Comparison of ENCODE assay signal across 8 mouse cellular contexts in the genomic region with DNA sequence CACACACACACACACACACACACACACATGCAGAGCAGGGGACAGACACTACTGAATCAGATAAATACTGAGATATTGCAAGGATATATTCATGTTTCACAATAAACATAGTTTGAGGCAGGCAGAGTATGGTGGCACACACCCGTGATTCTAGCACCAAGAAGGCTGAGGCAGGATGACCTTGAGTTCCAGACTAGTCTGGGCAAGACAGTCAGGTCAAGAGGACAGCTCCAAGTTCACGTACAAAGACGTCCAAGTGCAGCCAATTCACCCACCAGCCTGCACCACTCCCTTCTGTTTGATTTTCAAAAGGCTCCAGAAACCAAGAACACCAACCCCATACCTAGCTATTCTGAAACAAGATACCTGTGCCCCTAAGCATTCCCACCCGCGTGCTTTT. TPM values are rescaled to one million over a fixed set of nuclear protein-coding genes. Genes with fewer than 3 reads are reported as not detected.
DNase-seq lines count a peak whose midpoint lies in the region; ATAC-seq and TF ChIP-seq lines count a peak whose summit lies in the region.

No protein-coding gene starts in this region.

- H3K4me3 ChIP-seq in liver, adult 2 months (ENCODE audit: insufficient read depth, low read depth, low read length) = peak overlapping the region; percentile 87
- H3K4me3 ChIP-seq in embryonic facial prominence, embryonic 13.5 days = no peak overlapping the region
- no peak overlapping the region for H3K4me3 ChIP-seq in intestine, embryonic 15.5 days (replicated peaks)
- 0 out of 2 replicates have a peak overlapping the region, but pooled peaks have one; percentile 57 for H3K4me3 ChIP-seq in neural tube, embryonic 12.5 days

- peaks cover 49% of the 10 kb centered on the region for H3K79me2 ChIP-seq in liver, adult 2 months (ENCODE audit: control insufficient read depth, insufficient read depth, low read length)

- H3K9me3 ChIP-seq in embryonic facial prominence, embryonic 13.5 days = no peaks in the 10 kb centered on the region
- no peaks in the 10 kb centered on the region for H3K9me3 ChIP-seq in intestine, embryonic 15.5 days
- H3K9me3 ChIP-seq in neural tube, embryonic 12.5 days = no peaks in the 10 kb centered on the region

- H3K27me3 ChIP-seq in liver, adult 2 months (ENCODE audit: control insufficient read depth, insufficient read depth, low read length) = no peaks in the 10 kb centered on the region
- H3K27me3 ChIP-seq in embryonic facial prominence, embryonic 13.5 days = no peaks in the 10 kb centered on the region
- no peaks in the 10 kb centered on the region for H3K27me3 ChIP-seq in intestine, embryonic 15.5 days (replicated peaks)
- H3K27me3 ChIP-seq in neural tube, embryonic 12.5 days (replicated peaks) = no peaks in the 10 kb centered on the region

- peaks cover 18% of the 10 kb centered on the region for H3K4me1 ChIP-seq in liver, adult 2 months (ENCODE audit: control insufficient read depth, insufficient read depth, low read length)
- peaks cover 68% of the 10 kb centered on the region for H3K4me1 ChIP-seq in embryonic facial prominence, embryonic 13.5 days
- peaks cover 40% of the 10 kb centered on the region for H3K4me1 ChIP-seq in intestine, embryonic 15.5 days (replicated peaks)
- H3K4me1 ChIP-seq in neural tube, embryonic 12.5 days = peaks cover 28% of the 10 kb centered on the region

- peak overlapping the region; percentile 93 for H3K9ac ChIP-seq in liver, adult 2 months (ENCODE audit: low read depth, low read length)
- no peak overlapping the region for H3K9ac ChIP-seq in embryonic facial prominence, embryonic 13.5 days
- H3K9ac ChIP-seq in intestine, embryonic 15.5 days = no peak overlapping the region
- 0 out of 2 replicates have a peak overlapping the region, but pooled peaks have one; percentile 21 for H3K9ac ChIP-seq in neural tube, embryonic 12.5 days

- H3K4me2 ChIP-seq in embryonic facial prominence, embryonic 13.5 days = peak overlapping the region; percentile 78; the same call in 1 of the 2 replicates
- peak overlapping the region; percentile 78 for H3K4me2 ChIP-seq in intestine, embryonic 15.5 days (replicated peaks)
- H3K4me2 ChIP-seq in neural tube, embryonic 12.5 days (replicated peaks) = peak overlapping the region; percentile 70

- DNase-seq in liver, adult 2 months (ENCODE audit: extremely low read depth, low read depth, low spot score) = peak; percentile 72
- DNase-seq in liver = no peak
- DNase-seq in thymus, postnatal 4 days = no peak
- DNase-seq in heart, postnatal 25 days (ENCODE audit: low spot score) = no peak
- DNase-seq in right cerebral cortex, postnatal 14 days = no peak

- no peak for TF ChIP-seq POLR2A in liver, adult 2 months (IDR thresholded peaks at IDR 0.05; ENCODE audit: extremely low read depth, insufficient read depth, low read length)

- 36% methylated on average over 5 of the region's 5 CpGs for WGBS in liver, adult 2 months
- 55% methylated on average over 5 of the region's 5 CpGs for WGBS in embryonic facial prominence, embryonic 13.5 days
- WGBS in intestine, embryonic 15.5 days = 57% methylated on average over 5 of the region's 5 CpGs
- 84% methylated on average over 5 of the region's 5 CpGs for WGBS in neural tube, embryonic 12.5 days

- H3K27ac ChIP-seq in liver, adult 2 months (replicated peaks; ENCODE audit: insufficient read depth, low read depth, low read length) = peak overlapping the region; percentile 94
- H3K27ac ChIP-seq in embryonic facial prominence, embryonic 13.5 days = no peak overlapping the region
- H3K27ac ChIP-seq in intestine, embryonic 15.5 days = no peak overlapping the region
- no peak overlapping the region for H3K27ac ChIP-seq in neural tube, embryonic 12.5 days

- intact Hi-C loops in heart, postnatal 25 days (cut with DNase I) = loop anchor here (5.0 kb wide), 1 partner anchor 220 kb away; no protein-coding TSS in a partner anchor

- TF ChIP-seq CTCF in liver, adult 2 months (IDR thresholded peaks at IDR 0.05; ENCODE audit: low read depth, low read length) = no peak

- peaks cover 35% of the 10 kb centered on the region for H3K36me3 ChIP-seq in liver, adult 2 months (ENCODE audit: control insufficient read depth, insufficient read depth, low read length)
- H3K36me3 ChIP-seq in embryonic facial prominence, embryonic 13.5 days = no peaks in the 10 kb centered on the region
- no peaks in the 10 kb centered on the region for H3K36me3 ChIP-seq in intestine, embryonic 15.5 days
- H3K36me3 ChIP-seq in neural tube, embryonic 12.5 days = no peaks in the 10 kb centered on the region

- ATAC-seq in embryonic facial prominence, embryonic 13.5 days (ENCODE audit: insufficient number of reproducible peaks, insufficient read depth, low FRiP score, low TSS enrichment, low read depth) = no peak
- ATAC-seq in intestine, embryonic 15.5 days = no peak
- no peak for ATAC-seq in neural tube, embryonic 12.5 days (ENCODE audit: low FRiP score, low read depth)

RNA-seq across cellular contexts. Expression of a gene that starts 23.0 kb away (rescaled TPM):
- total RNA-seq in liver, adult 2 months (2014; rRNA removed) = 85.8 and 118 TPM in 2 replicates
- polyA plus RNA-seq in liver, adult 2 months (2012; rRNA removed) = 11.9 and 19.8 TPM in 2 replicates
- 5.9 and 7.7 TPM in 2 replicates for polyA plus RNA-seq in embryonic facial prominence, embryonic 13.5 days (2015; fragmentation: Nextera tagmentation; extraction: Ambion mirVana)
- polyA plus RNA-seq in intestine, embryonic 15.5 days (2015; fragmentation: Nextera tagmentation; extraction: Ambion mirVana) = 7.2 and 8.6 TPM in 2 replicates
- polyA plus RNA-seq in neural tube, embryonic 12.5 days (2016; fragmentation: Nextera tagmentation; extraction: Ambion mirVana) = 15.2 and 15.6 TPM in 2 replicates
- 100 to 1,000 TPM; 161 to 169 TPM for total RNA-seq in heart, postnatal 25 days (2021)

Comparison
In these comparisons a context has a peak if more than half of its experiments do, and no peak if none do; other contexts are left out.
1. H3K4me3 ChIP-seq: peak in liver, adult 2 months (single experiment) and neural tube, embryonic 12.5 days (single experiment); none in embryonic facial prominence, embryonic 13.5 days (single experiment) and intestine, embryonic 15.5 days (single experiment).
2. H3K9ac ChIP-seq: peak in liver, adult 2 months (single experiment) and neural tube, embryonic 12.5 days (single experiment); none in embryonic facial prominence, embryonic 13.5 days (single experiment) and intestine, embryonic 15.5 days (single experiment).
3. Peak in every context shown above with its lines, with median percentiles within 50 percentile points of each other: H3K4me2 ChIP-seq.